Mouse (Mus musculus) cerebellum, adult 11 months (tissue): ENCODE results near the gene Gm10840.
"Not testable (repeated sequence)": the region's sequence is repeated elsewhere in the genome, so short reads cannot be mapped to it uniquely, and the experiment has no call there.

Experiments used
- DNase-seq: peaks from one replicate; pipeline ENCODE4 v3.0.0; 2022

The Gm10840 gene

DNA sequence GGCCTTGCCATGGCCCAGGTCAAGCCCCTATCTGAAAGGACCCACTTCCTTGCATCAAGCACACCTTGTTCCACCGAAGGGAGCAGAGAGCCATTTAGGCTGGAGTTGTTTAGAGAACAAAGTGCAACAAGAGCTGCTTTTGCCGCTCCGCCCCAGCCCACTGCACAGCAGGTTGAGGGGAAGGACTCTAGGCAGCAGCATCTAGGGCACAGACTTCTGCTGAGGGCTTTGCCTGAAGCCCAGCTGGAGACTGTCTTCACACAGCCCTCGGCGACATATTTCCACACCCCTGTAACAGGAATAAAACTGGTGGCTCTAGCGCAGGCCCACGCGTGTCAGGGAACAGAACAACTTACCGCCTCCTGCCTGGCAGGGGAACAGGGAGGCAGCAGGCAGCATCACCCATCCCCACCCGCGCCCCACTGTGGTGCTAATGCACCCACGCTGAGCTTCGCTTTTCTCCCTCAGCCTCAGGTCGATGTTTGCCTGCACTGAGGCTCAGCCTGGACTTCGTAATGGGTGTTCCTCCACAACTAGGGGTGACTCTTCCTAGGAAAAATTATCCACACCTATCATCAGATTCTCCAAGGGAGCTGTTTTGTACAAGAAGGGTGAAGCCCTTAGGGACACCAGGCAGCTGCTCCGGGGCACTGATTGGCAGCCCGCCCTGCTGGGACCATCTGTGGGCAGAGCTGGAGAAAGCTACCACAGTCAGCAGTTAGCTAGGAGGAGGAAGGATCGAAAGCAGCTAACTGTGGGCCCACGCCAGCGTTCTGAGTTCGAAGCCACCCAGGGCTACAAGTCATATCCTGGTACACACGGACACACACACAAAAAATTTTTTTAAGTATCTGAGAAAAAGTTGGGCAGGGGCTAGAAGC lies at the start of gene Gm10840, which contains the start of gene Limd2:
Gene Gm10840 (plus strand): TSS at position 10 of the 881 bp plus-strand sequence.
Gene Limd2 (minus strand): TSS at position 20 of the 881 bp plus-strand sequence.
- peak; percentile 69 for DNase-seq

DNA sequence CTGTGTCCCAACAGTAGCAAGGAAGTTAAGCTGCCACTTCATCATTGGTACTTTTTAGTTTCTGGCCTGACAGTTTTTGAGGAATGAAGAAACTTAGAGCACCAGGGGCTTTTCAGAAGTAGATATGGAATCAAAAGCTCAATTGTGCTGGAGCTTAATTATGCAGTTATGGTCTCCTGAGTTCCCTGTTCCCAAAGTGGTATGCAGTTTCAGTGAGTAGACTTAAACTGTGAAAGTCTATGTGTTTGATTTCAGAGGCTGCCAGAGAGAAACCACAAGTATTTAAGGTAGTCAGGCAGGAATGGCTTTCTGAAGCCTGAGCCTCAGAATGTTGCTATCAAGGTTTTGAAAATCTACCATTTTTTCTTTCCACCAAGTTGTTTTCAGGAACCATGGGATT lies 49.0 kb upstream of the Gm10840 start:
- DNase-seq = no peak

DNA sequence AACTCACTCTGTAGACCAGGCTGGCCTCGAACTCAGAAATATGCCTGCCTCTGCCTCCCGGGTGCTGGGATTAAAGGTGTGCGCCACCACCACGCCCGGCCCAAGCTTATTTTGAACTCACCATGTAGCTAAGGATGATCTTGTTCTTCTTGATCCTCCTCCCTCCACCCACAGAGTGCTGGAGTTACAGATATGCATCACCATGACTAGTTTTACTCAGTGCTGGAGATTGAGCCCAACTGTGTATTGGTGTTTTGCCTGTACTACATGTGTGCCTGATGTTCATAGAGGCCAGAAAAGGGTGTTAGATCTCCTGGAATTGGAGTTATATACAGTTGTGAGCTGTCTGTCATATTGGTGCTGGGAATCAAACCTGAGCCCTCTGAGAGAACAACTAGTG lies 38.4 kb upstream of the Gm10840 start:
- no peak for DNase-seq

DNA sequence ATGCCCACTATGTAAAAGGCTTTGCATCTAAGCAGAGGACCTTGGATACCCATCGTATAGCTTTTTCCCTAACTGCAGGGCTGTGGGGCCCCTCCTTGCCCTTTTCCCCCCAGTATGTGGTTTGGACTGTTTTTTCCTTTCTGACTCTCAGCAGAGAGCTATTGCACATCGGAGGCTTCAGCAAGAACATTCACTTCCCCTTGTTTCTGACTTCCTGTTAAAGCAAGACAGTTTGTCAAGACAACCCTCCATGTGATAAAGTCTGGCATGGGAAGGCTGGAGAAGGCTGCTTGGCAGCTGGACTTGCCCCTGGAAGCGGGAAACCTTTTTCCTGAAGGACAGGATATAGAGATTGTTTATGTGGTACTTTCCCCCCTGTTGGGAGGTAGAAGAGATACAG lies 37.9 kb upstream of the Gm10840 start:
- no peak for DNase-seq

DNA sequence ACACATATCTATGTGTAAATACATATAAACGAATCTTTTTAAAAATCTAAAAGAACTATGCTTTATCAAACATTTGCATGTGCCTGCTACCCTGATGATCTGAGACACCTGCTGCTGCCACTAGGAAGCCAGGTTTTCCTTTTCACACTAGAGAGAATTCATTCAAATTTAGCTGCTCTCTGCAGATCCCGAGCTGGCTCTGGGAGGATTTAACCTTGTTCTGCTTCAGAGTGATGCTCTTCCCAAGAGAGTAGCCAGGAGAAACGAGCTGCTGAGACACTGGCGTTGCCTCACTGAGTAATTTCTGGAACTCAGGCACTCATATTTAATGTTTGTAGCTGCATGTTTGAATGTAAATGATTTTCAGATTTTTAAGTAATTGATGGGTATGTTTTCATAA lies 35.9 kb upstream of the Gm10840 start:
- no peak for DNase-seq

DNA sequence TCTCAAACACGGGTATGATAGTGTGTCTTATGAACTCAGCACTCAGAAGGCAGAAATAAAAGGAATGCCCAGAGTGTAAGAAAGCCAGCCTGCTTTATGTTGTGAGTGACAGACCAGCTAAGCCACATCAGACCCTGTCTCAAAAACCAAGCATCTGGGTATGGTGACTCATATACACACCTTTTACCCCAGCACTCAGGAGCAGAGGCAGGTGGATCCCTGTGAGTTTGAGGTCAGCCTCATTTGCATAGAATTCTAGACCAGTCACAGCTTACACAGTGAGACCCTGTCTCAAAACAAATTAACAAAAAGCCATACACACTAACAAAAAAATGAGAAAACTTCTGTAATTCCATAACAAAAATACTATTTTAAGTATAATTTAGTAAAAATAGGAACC lies 34.8 kb upstream of the Gm10840 start:
- no peak for DNase-seq

DNA sequence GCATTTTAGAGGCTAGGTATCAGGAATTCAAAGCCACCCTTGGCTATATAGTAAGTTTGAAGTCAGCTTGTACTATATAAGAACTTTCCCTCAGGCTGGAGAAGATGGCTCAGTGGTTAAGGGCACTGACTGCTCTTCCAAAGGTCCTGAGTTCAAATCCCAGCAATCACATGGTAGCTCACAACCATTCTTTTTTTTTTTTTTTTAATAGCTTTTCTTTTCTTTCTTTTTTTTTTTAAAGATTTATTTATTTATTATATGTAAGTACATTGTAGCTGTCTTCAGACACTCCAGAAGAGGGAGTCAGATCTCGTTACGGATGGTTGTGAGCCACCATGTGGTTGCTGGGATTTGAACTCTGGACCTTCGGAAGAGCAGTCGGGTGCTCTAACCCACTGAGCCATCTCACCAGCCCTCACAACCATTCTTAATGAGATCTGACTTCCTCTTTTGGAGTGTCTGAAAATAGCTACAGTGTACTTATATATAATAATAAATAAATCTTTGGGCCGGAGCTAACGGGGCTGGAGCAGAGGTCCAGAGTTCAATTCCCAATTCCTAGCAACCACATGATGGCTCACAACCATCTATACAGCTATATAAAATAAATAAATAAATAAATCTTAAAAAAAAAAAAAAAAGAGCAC lies 33.8 kb upstream of the Gm10840 start:
- not testable (repeated sequence) for DNase-seq

DNA sequence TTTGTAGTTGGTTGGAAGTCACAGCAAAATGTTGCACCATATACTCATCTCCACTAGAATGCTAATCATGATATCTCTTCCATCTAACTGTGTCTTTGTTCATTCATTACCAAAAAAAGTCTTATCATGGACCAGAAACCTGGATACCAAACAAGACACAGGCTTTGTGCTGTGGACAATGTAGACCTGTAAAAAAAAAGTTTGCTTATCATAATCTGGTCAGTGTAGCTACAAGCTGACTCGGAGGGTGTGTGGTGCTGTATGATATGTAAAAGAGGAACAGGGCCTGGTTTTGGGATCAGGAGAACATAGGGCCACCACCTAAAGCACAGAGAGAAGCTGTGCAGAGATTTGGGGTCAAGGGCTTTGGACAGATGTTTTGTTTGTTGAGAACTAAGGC lies 31.2 kb upstream of the Gm10840 start:
- no peak for DNase-seq

DNA sequence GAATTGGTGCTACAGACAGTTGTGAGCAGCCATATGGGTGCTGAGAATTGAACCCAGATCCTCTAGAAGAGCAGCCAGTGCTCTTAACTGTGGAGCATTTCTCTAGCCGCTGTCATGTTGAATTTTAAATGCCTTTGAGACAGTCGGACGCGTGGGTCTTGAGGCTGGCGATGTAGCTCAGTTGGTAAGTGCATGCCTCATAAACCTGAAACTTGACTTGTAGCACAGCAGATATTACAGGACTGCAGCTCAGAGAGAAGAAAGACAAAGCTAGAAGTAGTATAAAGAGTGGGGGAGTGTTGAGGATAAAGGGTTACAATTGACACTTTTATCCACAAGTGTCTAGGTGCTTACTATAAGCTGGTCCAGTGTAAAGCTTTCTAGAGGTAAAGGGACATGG lies 28.1 kb upstream of the Gm10840 start:
- no peak for DNase-seq

DNA sequence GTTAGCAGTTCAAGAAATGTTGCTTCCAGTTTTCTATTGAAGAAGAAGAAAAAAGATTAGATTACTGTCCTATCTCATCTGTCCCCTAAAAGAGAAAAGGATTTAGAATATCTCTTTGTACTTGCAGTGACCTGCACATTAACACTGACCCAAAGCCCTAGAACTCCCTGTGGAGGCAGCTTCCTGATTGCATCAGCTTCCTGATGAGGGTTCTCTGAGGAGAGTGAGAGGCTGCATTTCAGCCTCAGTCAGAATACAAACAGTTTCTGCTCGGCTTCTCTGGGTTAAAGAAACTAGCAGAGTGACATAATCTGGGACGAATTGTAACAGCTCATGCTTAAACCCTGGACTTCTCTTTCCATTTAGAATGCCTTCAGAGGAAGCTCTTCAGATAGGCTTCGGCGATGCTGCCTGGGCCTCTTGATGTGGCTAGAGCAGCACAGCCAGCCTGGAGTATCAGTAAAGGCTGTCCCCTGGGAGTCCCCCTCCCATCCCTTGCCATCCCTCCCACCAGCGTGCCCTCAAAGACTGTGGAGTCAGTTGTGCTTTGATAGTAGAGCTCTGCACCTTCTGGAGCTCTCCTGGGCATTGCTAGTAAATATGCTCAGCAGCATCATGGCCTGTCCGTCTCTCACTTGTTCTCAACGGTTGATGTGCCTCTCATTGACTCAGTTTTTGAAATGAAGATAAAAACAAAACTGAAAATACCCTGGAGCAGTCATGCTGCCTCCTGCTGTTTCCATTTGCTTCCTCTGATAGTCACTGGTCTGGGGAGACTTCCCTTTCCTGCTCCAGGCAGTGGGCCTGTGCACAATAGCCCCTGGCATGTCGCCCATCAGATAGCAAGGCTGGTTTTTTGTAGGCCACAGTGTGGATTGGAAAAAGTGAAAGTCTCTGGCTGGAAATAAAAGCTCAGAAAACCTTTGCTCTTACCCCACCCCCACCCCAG lies 25.8 kb upstream of the Gm10840 start:
- peak; percentile 39 for DNase-seq

DNA sequence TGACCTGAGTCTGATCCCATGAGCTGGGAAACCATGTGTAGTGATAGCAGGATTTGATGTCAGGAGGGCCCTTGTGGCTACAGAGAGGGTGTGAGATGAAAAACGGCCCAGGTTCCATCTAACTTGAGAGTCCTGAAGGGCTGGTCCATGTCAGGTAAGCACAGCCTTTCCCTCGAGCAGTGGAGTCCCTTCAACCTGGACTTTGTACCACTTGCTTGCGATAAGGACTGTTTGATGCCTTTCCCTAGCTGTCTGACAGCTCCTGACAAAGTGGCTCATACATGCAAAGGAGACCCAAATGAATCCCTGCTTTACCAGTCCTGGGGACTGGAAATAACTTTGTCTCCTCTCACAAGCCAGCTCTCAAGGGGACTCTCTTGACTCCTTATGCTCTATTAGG lies 9.4 kb upstream of the Gm10840 start:
- no peak for DNase-seq

DNA sequence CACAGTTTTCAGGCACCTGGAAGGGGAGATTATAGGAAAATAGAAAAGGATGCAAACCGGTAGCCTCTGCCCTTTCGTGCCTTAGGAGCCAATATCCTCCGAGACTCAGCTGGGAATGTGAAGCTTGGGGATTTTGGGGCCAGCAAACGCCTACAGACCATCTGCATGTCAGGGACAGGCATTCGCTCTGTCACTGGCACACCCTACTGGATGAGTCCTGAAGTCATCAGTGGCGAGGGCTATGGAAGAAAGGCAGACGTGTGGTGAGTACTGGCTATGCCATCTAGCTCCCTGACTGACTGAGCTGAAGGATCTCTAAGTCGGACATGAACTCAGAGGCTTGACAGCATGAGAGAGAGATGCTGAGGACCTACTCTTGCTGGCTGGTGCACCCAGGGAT lies 8.5 kb upstream of the Gm10840 start:
- DNase-seq = no peak

DNA sequence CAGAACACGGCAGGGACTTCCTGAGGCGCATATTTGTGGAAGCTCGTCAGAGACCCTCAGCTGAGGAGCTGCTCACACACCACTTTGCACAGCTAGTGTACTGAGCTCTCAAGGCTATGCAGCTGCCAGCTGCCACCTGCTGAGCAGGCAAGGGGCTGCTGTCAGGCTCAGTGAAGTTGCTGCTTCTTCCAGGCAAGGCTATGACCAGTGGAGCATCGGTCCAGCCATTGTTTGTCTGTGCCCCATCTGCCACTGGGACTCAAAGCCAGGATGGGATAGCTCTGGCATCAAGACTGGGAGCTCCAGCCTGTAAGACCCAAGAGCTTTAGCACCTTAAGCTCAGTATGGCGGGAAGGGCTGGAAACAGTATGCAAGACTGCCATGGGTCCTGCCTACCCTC lies 6.6 kb upstream of the Gm10840 start:
- no peak for DNase-seq

DNA sequence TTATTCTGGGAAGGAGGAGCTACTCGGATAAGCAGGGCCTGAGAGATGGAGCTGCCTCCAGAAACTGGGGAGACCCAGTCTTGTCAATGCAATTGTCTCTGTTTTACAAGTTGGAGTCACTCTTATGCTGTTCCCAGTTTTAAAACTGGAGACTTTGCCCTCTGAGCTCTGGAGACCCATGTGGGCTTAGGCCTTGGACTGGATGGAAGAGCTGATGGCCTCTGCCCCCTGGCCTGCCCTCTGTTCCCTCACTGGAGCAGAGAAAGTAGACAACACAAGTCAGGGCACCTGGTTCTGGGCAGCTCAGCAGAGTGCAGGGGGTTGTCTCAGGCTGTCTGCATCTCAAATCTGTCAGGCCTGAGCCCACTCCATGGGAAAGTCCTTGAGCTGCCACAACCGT lies 5.9 kb upstream of the Gm10840 start:
- DNase-seq = no peak

DNA sequence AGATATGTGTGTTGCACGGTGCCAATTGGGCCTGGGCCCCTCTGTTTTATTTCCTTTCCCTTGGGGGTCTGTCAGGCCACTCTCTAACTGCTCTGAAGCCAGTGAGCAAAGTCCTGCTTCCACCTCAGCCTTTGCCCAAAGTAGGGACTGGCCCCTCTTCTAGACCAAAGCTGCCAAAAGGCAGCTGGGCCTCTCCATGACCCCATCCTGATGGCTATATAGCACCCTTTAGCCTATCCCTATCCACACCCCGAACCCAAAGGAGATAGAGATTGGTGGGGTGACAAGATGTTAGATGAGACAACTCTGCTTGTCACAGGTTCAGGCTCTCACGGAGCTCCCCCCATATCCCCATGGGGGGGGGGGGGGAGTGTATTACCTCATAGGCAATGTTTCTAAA lies 4.9 kb upstream of the Gm10840 start:
- no peak for DNase-seq

DNA sequence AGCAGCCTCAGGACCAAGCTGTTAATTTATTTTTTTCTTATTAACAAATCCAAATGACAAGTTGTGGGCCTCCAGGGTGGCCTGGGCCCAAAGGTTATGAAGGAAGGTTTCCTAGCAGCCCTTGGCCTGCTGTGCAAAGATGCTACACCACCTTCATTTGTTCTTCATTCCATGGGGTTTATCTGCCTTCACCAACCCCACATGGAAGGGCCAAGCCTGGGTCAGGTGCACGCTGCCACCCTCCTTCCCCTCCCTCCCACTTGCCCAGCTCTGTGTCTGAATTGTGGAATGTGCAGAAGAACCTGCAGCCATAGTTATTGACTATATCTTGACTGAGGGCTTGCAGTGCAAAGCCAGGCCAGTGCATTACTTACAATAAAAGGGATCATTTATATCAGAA lies 4.4 kb upstream of the Gm10840 start:
- no peak for DNase-seq

DNA sequence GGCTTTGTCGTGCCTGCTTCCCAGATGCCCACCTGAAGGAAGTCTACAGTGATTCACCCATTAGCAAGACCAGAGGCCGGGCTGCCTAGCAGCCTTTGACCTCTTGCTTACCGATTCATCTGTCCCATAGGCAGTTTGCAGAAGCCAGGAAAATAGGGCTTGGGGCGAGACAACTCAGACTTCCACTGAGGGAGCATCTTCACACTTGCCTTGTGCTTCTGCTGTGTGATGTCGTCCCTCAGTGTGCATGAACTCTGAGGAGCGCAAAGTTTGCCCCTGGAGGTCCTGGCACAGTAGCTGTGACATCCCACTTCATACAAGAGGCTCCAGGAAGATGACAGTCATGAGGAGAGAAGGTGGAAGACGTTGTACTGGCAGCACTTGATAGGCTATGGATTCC lies 3.5 kb upstream of the Gm10840 start:
- DNase-seq = no peak

DNA sequence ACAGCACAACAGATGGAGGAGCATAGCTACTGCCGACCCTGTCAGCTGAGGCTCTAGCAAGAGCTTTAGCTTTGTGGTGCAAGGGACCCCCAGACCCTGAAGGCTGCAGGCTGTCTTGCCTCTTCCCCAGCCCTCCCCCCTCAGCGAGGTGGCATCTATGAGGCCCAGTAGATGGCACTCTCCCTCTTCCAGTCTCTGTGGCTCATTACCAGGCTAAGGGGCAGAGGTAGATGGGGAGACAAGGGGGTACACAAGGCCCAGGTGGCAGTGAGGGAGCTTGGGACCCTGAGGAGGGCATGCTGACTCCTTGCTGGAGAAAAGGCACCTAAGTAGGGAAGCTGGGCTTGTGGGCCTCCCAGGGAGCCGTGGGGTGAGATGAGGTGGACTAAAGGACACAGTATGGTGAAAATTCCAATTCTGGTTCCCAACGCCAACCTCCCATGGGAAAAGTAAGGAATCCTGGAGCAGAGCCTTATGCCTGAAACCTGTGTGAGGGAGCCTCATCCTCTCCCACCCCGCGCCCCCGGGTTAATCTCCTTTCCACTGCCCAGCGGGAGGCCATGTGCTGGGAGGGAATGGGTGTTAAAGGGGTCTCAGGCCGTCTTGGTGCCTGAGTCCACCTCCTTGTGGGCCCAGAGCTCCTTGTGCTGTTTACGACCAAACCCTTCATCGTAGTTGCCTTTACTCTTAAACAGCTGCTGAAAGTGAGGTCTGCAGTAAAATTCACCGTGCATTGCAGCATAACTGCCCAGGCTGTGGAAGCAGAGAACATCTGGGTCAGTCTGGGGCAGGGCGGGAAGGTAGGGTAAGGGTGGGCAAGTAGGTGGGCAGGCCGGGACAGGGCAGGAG lies 2.3 kb upstream of the Gm10840 start:
- DNase-seq = no peak

DNA sequence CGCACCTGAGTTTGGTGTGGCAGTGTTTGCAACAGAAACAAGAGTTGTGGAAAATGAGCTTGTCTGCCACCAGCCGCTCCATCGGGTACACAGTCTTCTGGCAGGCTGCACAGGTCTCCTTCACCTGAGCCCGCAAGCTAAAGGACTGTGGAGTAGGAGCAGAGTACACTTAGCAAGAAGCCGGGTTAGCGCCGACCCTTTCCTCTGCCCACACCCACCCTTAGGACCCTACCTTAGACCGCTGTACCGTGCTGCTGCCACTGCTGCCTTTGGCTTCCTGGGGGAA lies 1.8 kb upstream of the Gm10840 start:
- no peak for DNase-seq

DNA sequence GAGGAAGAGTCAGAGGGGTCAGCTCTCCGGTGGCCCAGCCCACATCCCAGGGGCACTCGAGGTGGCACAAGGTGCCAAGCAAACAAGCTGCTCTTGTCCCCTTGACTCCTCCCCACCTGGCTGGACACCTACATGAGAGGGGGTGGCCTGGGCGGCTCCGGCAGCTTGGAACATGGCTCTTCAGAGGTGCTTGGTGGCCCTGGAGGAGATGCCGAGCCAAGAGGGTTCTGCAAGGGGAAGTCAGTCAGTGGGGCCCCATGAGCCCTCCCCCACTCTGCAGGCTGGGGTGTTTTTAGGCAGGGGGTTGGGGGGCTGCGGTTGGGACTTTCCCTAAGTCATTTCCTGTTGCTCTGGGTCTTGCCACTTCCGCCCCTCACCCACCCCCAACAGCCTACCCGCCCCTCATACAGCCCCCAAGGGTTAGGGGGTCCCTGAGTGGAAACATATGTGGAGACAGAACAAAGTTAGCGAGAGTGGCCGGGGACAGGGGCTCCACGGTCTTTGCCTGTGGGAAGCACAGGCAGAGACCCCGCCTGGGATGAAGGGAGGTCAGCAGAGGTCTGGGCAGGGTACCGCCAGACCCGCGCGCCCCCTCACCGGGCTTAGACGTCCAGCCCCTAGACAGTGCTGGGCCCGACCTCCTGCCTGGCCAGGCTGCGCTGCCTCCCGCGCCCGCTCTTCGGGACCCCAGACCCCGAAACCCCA lies 1.3 kb upstream of the Gm10840 start:
- peak; percentile 61 for DNase-seq

DNA sequence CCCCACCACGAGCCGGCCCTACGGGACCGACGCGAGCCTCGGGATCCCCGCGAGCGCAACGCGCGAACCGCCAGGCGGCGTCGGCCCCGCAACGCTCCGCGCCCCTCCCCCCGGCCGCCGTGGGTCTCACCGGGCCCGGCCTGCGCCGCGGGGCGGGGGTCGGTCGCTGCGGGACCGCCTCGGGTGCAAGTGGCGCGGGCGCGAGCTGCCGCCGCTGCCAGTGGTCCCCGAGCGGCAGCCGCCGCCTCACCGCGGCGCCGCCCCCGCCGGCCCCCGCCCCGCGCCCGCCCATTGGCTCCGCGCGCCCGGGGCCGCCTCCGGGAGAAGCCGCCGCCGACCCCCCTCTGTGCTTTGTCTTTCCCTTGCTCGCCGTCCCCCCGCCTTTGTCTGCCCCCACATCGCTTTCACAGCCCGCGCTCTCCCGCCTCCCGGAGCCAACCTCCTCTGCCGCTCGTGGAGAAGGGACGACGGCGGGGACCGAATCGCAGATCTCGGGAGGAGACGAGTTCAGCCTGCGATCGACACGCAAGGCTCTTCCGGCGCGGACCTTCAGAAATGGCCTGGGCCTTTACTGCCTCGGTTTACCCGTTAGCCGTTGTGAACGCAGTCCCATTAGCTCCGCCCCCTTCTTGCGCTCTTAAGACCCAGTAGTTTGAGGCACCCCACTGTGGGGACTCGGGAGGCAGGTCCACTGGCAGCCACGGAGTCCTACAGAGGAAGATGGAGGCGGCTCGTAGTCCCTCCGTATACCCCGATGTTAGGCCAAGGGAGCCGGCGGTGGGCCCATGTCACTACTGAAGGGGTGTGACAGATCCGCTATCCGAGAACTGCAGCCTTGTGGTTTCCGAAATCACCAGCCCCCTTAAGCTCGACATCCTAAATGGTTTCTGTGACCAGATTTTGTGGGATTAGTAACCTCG lies 469 bp upstream of the Gm10840 start:
- DNase-seq = peak; percentile 84
